Mouse (Mus musculus): Measurements from ENCODE around the gene Cadm1.

DNA sequence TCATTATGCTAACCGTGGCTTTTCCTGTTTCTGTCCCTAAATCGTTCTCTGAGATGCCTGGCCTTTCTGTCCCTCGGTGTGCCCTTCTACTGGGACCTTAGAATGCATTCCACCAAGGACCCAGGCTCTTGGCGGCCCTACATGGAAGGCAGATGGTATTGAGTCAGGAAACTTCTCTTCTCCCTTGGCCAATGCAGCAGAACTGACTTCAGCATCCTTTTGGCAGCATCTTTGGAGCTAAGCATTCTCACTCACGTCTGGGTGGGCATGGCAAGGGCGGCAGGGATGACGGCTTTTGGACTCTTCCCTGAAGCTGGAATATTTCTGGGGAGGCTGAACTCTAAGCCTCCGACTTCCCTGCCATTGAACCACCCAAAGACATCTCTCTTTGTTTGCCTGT is 350.2 kb downstream of the Cadm1 start:
- TF ChIP-seq POLR2A (IDR thresholded peaks at IDR 0.05; ENCODE audit: borderline replicate concordance, control insufficient read depth, low read depth, low read length) (no peak), CTCF (IDR thresholded peaks at IDR 0.05; ENCODE audit: control insufficient read depth, insufficient read depth, low read length) (no peak)
